Mouse (Mus musculus): ENCODE measurements around the gene Id3. TPM values are rescaled to one million over a fixed set of nuclear protein-coding genes. Genes with fewer than 3 reads are reported as not detected.

Gene Id3
- polyA plus RNA-seq, 1 experiment: 0.38 TPM

- Histone ChIP-seq H3K4me3 (replicated peaks) (peak overlapping the region; percentile 82), H3K4me1 (ENCODE audit: control insufficient read depth) (peaks cover 93% of the 10 kb centered on the region), H3K36me3 (ENCODE audit: control insufficient read depth) (peaks cover 100% of the 10 kb centered on the region), H3K27me3 (ENCODE audit: control insufficient read depth) (no peaks in the 10 kb centered on the region), H3K9me3 (ENCODE audit: control insufficient read depth, low read length) (no peaks in the 10 kb centered on the region)
- TF ChIP-seq TAL1 (IDR thresholded peaks at IDR 0.05; ENCODE audit: low read length): no peak
- TF ChIP-seq GATA1 (IDR thresholded peaks at IDR 0.05; ENCODE audit: low read length): no peak
Observed at GRCm38 (mm10) chr4:136179456-136179855, 36.2 kb downstream of the Id3 start.

- Histone ChIP-seq H3K4me1 (ENCODE audit: control insufficient read depth) (peaks cover 91% of the 10 kb centered on the region), H3K9me3 (ENCODE audit: control insufficient read depth, low read length) (no peaks in the 10 kb centered on the region), H3K4me3 (replicated peaks) (peak overlapping the region; percentile 82), H3K36me3 (ENCODE audit: control insufficient read depth) (peaks cover 100% of the 10 kb centered on the region), H3K27me3 (ENCODE audit: control insufficient read depth) (no peaks in the 10 kb centered on the region)
- TF ChIP-seq GATA1 (IDR thresholded peaks at IDR 0.05; ENCODE audit: low read length) (no peak), TAL1 (IDR thresholded peaks at IDR 0.05; ENCODE audit: low read length) (no peak)
Observed at GRCm38 (mm10) chr4:136179998-136180397, 36.7 kb downstream of the Id3 start.

GRCm38 (mm10) chr4:136180408-136181330 is 37.4 kb downstream of the Id3 start:
- Histone ChIP-seq H3K36me3 (ENCODE audit: control insufficient read depth) (peaks cover 100% of the 10 kb centered on the region), H3K4me1 (ENCODE audit: control insufficient read depth) (peaks cover 90% of the 10 kb centered on the region), H3K4me3 (replicated peaks) (peak overlapping the region; percentile 82), H3K27me3 (ENCODE audit: control insufficient read depth) (no peaks in the 10 kb centered on the region), H3K9me3 (ENCODE audit: control insufficient read depth, low read length) (no peaks in the 10 kb centered on the region)
- TF ChIP-seq TAL1 (IDR thresholded peaks at IDR 0.05; ENCODE audit: low read length): no peak

GRCm38 (mm10) chr4:136181367-136181766 is 38.1 kb downstream of the Id3 start:
- Histone ChIP-seq H3K4me3 (replicated peaks) (peak overlapping the region; percentile 82), H3K27me3 (ENCODE audit: control insufficient read depth) (no peaks in the 10 kb centered on the region; the same call in 1 of the 2 replicates), H3K4me1 (ENCODE audit: control insufficient read depth) (peaks cover 90% of the 10 kb centered on the region), H3K36me3 (ENCODE audit: control insufficient read depth) (peaks cover 100% of the 10 kb centered on the region), H3K9me3 (ENCODE audit: control insufficient read depth, low read length) (no peaks in the 10 kb centered on the region)
- TF ChIP-seq GATA1 (IDR thresholded peaks at IDR 0.05; ENCODE audit: low read length) (no peak), TAL1 (IDR thresholded peaks at IDR 0.05; ENCODE audit: low read length) (no peak)

- no peak for TF ChIP-seq TAL1 (IDR thresholded peaks at IDR 0.05; ENCODE audit: low read length)
- TF ChIP-seq GATA1 (IDR thresholded peaks at IDR 0.05; ENCODE audit: low read length): no peak
- Histone ChIP-seq H3K9me3 (ENCODE audit: control insufficient read depth, low read length) (no peaks in the 10 kb centered on the region), H3K36me3 (ENCODE audit: control insufficient read depth) (peaks cover 100% of the 10 kb centered on the region), H3K4me1 (ENCODE audit: control insufficient read depth) (peaks cover 89% of the 10 kb centered on the region), H3K4me3 (replicated peaks) (no peak overlapping the region), H3K27me3 (ENCODE audit: control insufficient read depth) (no peaks in the 10 kb centered on the region; the same call in 1 of the 2 replicates)
Observed at GRCm38 (mm10) chr4:136185375-136185774, 42.1 kb downstream of the Id3 start.

- peak overlapping the region; percentile 34 for H3K4me3 ChIP-seq (replicated peaks)
- H3K27me3 ChIP-seq (ENCODE audit: control insufficient read depth): no peaks in the 10 kb centered on the region; the same call in 1 of the 2 replicates
- no peaks in the 10 kb centered on the region for H3K9me3 ChIP-seq (ENCODE audit: control insufficient read depth, low read length)
- H3K4me1 ChIP-seq (ENCODE audit: control insufficient read depth): peaks cover 89% of the 10 kb centered on the region
- TF ChIP-seq TAL1 (IDR thresholded peaks at IDR 0.05; ENCODE audit: low read length) (no peak), GATA1 (IDR thresholded peaks at IDR 0.05; ENCODE audit: low read length) (no peak)
- H3K36me3 ChIP-seq (ENCODE audit: control insufficient read depth): peaks cover 100% of the 10 kb centered on the region
Observed at GRCm38 (mm10) chr4:136186315-136186714, 43.0 kb downstream of the Id3 start.

- peaks cover 90% of the 10 kb centered on the region for H3K4me1 ChIP-seq (ENCODE audit: control insufficient read depth)
- TF ChIP-seq GATA1 (IDR thresholded peaks at IDR 0.05; ENCODE audit: low read length) (no peak), TAL1 (IDR thresholded peaks at IDR 0.05; ENCODE audit: low read length) (no peak)
- H3K36me3 ChIP-seq (ENCODE audit: control insufficient read depth): peaks cover 100% of the 10 kb centered on the region
- H3K4me3 ChIP-seq (replicated peaks): peak overlapping the region; percentile 34
- no peaks in the 10 kb centered on the region; the same call in 1 of the 2 replicates for H3K27me3 ChIP-seq (ENCODE audit: control insufficient read depth)
- H3K9me3 ChIP-seq (ENCODE audit: control insufficient read depth, low read length): no peaks in the 10 kb centered on the region
Observed at GRCm38 (mm10) chr4:136186739-136187472, 43.6 kb downstream of the Id3 start.

GRCm38 (mm10) chr4:136188973-136189737 is 45.9 kb downstream of the Id3 start:
- TF ChIP-seq GATA1 (IDR thresholded peaks at IDR 0.05; ENCODE audit: low read length): no peak
- Histone ChIP-seq H3K4me1 (ENCODE audit: control insufficient read depth) (peaks cover 92% of the 10 kb centered on the region), H3K9me3 (ENCODE audit: control insufficient read depth, low read length) (no peaks in the 10 kb centered on the region), H3K4me3 (replicated peaks) (peak overlapping the region; percentile 52), H3K27me3 (ENCODE audit: control insufficient read depth) (no peaks in the 10 kb centered on the region; the same call in 1 of the 2 replicates), H3K36me3 (ENCODE audit: control insufficient read depth) (peaks cover 100% of the 10 kb centered on the region)
